Comparison of ENCODE assay signal across 9 mouse cellular contexts in the genomic region with DNA sequence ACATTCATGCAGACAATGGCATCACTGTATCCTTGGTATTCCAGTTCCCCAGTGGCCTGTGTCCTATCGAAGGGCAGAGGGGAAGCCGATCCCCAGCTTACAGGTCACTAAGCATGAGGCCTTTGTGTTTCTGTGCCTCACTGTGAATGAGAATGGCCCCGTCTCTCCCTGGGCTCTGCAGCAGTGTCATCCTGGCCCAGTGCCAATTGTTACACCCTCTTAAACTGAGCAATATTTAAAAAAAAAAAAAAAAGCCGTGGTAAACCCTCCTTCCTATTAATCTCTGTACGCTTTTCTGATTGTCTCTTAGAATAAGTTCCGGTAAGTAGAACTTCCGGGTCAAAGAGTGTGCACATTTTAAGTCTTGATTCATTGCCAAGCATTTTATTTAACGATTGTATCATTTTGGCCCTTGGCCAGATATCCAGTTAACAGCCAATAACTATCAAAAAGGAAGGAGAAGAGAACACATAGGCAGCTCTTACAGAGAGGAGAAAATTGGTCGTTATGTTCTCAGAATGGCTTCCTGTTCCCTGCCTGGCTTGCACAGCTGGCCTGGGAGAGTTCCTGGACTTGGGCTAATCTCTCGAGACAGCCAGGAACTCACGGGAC.
DNase-seq lines count a peak whose midpoint lies in the region; ATAC-seq and TF ChIP-seq lines count a peak whose summit lies in the region.
"Had no signal": no experiment of that assay in that cellular context is flagged by ENCODE, and none has a peak within 500 bp of the region (broad histone marks: within the 10 kb centered on the region; RNA-seq: fewer than 3 reads in every experiment).

No protein-coding gene starts in this region.

- TF ChIP-seq EP300 in lung, postnatal 0 days (IDR thresholded peaks at IDR 0.05): peak; percentile 83

- H3K36me3 ChIP-seq in hindbrain, embryonic 15.5 days: peaks cover 22% of the 10 kb centered on the region; the same call in 1 of the 2 replicates
- no peaks in the 10 kb centered on the region for H3K36me3 ChIP-seq in lung, postnatal 0 days (ENCODE audit: insufficient read depth, low read length)

- DNase-seq in kidney, adult 18-20 months: peak; percentile 31
- DNase-seq in kidney, adult 11 months: no peak
- DNase-seq in R1 (ENCODE audit: low read depth, low spot score): peak; percentile 83
- DNase-seq in gastrocnemius, adult 2 months: peak; percentile 63
- peak; percentile 85 for DNase-seq in lung, postnatal 0 days (ENCODE audit: low spot score)
- DNase-seq in frontal cortex, postnatal 36 days (ENCODE audit: low spot score in 2 of 2): no peak
- DNase-seq in spleen, postnatal 36 days (ENCODE audit: low spot score in 2 of 2): no peak

- intact Hi-C loops in gastrocnemius, adult 2 months (cut with DNase I): no loop called here

- no peaks in the 10 kb centered on the region for H3K27me3 ChIP-seq in hindbrain, embryonic 15.5 days
- no peaks in the 10 kb centered on the region for H3K27me3 ChIP-seq in lung, postnatal 0 days (replicated peaks; ENCODE audit: insufficient read depth, low read length)
- H3K27me3 ChIP-seq: CH12.LX had no signal

- no peak for TF ChIP-seq CTCF in gastrocnemius, adult 2 months (IDR thresholded peaks at IDR 0.05)
- TF ChIP-seq CTCF in lung, postnatal 0 days (IDR thresholded peaks at IDR 0.05): no peak

- ATAC-seq in hindbrain, embryonic 15.5 days (ENCODE audit: low FRiP score, low read depth): peak; percentile 71; the same call in 1 of the 2 replicates
- ATAC-seq in lung, postnatal 0 days: peak; percentile 85

- peaks cover 11% of the 10 kb centered on the region for H3K4me1 ChIP-seq in hindbrain, embryonic 15.5 days (replicated peaks)
- H3K4me1 ChIP-seq in lung, postnatal 0 days (ENCODE audit: insufficient read depth, low read depth, low read length): peaks cover 4% of the 10 kb centered on the region; the same call in 1 of the 2 replicates

- H3K27ac ChIP-seq in gastrocnemius, adult 2 months: peak overlapping the region; percentile 57
- H3K27ac ChIP-seq in hindbrain, embryonic 15.5 days (replicated peaks): peak overlapping the region; percentile 30; the same call in 1 of the 2 replicates
- peak overlapping the region; percentile 48; the same call in 1 of the 2 replicates for H3K27ac ChIP-seq in lung, postnatal 0 days (ENCODE audit: low read length)

- H3K9me3 ChIP-seq in hindbrain, embryonic 15.5 days: no peaks in the 10 kb centered on the region
- no peaks in the 10 kb centered on the region for H3K9me3 ChIP-seq in lung, postnatal 0 days (ENCODE audit: low read length)

- 23% methylated on average over 11 of the region's 11 CpGs for WGBS in hindbrain, embryonic 15.5 days
- WGBS in lung, postnatal 0 days: 10% methylated on average over 11 of the region's 11 CpGs

- no peak overlapping the region for H3K4me3 ChIP-seq in gastrocnemius, adult 2 months
- no peak overlapping the region for H3K4me3 ChIP-seq in hindbrain, embryonic 15.5 days
- no peak overlapping the region for H3K4me3 ChIP-seq in lung, postnatal 0 days (ENCODE audit: low read depth, low read length)

- no peak overlapping the region for H3K4me2 ChIP-seq in hindbrain, embryonic 15.5 days
- H3K4me2 ChIP-seq in lung, postnatal 0 days (replicated peaks; ENCODE audit: low read depth, low read length): no peak overlapping the region

- no peak overlapping the region for H3K9ac ChIP-seq in hindbrain, embryonic 15.5 days
- no peak overlapping the region for H3K9ac ChIP-seq in lung, postnatal 0 days (replicated peaks; ENCODE audit: low read depth)

Comparison
In these comparisons a context has a peak if more than half of its experiments do, and no peak if none do; other contexts are left out.
1. DNase-seq: peak in kidney, adult 18-20 months (single experiment), R1 (single experiment), gastrocnemius, adult 2 months (single experiment) and lung, postnatal 0 days (single experiment); none in kidney, adult 11 months (single experiment), frontal cortex, postnatal 36 days (0 of 2) and spleen, postnatal 36 days (0 of 2).
2. Peak in every context shown above with its lines, with median percentiles within 50 percentile points of each other: H3K27ac ChIP-seq.